Mouse (Mus musculus): Measurements from ENCODE around the gene D11Wsu47e.

DNA sequence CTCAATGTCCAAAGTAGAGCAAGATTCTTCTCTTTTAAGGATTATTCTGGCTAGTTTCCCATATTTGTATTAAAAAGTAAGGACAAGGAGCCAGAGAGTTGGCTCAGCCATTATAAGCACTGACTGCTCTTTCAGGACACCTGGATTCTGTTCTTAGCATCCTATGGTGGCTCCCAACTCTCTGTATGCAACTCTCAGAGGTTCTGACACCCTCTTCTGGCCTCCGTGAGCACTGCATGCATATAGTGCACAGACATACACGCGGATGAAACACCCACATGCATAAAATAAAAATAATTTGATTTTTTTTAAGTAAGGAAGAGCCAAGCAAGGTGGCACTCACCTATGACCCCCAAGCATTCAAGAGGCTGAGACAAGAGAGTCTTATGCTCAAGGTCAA is 39.0 kb upstream of the D11Wsu47e start:
- peak; percentile 21; the same call in 1 of the 2 replicates for TF ChIP-seq CTCF (IDR thresholded peaks at IDR 0.05; ENCODE audit: low read depth)
- TF ChIP-seq EP300 (IDR thresholded peaks at IDR 0.05; ENCODE audit: low read depth) = no peak

Measured in liver, embryonic 14.5 days (tissue).